24 mouse cellular contexts compared by ENCODE assay signal in the genomic region with DNA sequence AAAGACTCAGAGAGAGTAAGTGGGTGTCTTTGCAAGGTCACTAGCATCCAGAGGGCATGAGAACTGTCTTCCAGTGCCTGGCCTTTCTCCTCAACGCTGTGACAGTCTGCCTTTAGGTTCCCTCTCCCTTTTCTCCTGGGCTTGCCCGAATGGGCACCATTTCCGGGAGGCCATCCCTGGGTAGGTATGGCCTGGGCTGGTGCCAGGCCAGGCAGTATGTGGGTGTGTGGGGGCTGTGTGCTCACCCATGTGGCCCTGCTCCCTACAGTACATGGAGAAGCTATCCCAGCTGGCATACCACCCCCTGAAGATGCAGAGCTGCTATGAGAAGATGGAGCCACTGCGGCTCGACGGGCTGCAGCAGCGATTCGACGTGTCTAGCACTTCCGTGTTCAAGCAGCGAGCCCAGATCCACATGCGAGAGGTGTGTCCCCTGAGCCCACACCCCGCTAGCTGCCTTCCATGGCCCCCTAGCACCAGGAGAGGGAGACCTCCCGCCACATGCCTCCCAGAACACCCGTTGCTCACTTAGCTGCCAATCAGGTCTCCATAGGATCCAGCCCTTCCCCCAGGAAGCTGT. TPM values are rescaled to one million over a fixed set of nuclear protein-coding genes. Genes with fewer than 3 reads are reported as not detected.
DNase-seq lines count a peak whose midpoint lies in the region; TF ChIP-seq lines count a peak whose summit lies in the region.
"Had no signal": no experiment of that assay in that cellular context is flagged by ENCODE, and none has a peak within 500 bp of the region (broad histone marks: within the 10 kb centered on the region; RNA-seq: fewer than 3 reads in every experiment).

No protein-coding gene starts in this region.

- no peak for DNase-seq in layer of hippocampus, adult 2 months (ENCODE audit: low spot score in 2 of 2)
- no peak for DNase-seq in layer of hippocampus, adult 11-12 months (ENCODE audit: low spot score)
- DNase-seq in thymus, postnatal 4 days, result peak; percentile 7
- DNase-seq in thymus, adult 2 months, result no peak
- no peak for DNase-seq in limb, embryonic 10.5 days (ENCODE audit: low spot score)
- no peak for DNase-seq in testis, postnatal 14 days (ENCODE audit: low spot score)
- DNase-seq: adrenal gland, adult 8-10 months; adrenal gland, postnatal 36 days; cerebellum, adult 11 months; cerebellum, adult 2 months; cerebellum, adult 9-11 months; cerebellum, postnatal 25 days; gastrocnemius, adult 2 months; gastrocnemius, postnatal 14 days; heart, adult 18-20 months; heart, postnatal 10 days; heart, postnatal 36 days had no signal

- no peak for TF ChIP-seq CTCF in layer of hippocampus, adult 2 months (conservative IDR thresholded peaks at IDR 0.05)
- no peak for TF ChIP-seq CTCF in thymus, adult 2 months (IDR thresholded peaks at IDR 0.05; ENCODE audit: borderline replicate concordance, control insufficient read depth, extremely low read depth, insufficient read depth, low read length, poor library complexity)

- peak overlapping the region; percentile 1; the same call in 1 of the 2 replicates for H3K27ac ChIP-seq in layer of hippocampus, adult 2 months
- no peak overlapping the region for H3K27ac ChIP-seq in thymus, adult 2 months (ENCODE audit: control insufficient read depth, insufficient read depth, low read length)
- peak overlapping the region; percentile 7; the same call in 1 of the 2 replicates for H3K27ac ChIP-seq in limb, embryonic 10.5 days
- H3K27ac ChIP-seq: embryonic facial prominence, embryonic 12.5 days; embryonic facial prominence, embryonic 15.5 days; forebrain, embryonic 12.5 days; gastrocnemius, adult 2 months; heart, embryonic 15.5 days; hindbrain, embryonic 14.5 days; hindbrain, postnatal 0 days had no signal

- no peaks in the 10 kb centered on the region for H3K9me3 ChIP-seq in limb, embryonic 10.5 days (replicated peaks)
- H3K9me3 ChIP-seq: embryonic facial prominence, embryonic 12.5 days; embryonic facial prominence, embryonic 15.5 days; forebrain, embryonic 12.5 days; heart, embryonic 12.5 days; heart, embryonic 15.5 days had no signal

- no peaks in the 10 kb centered on the region for H3K27me3 ChIP-seq in thymus, adult 2 months (ENCODE audit: control insufficient read depth, insufficient read depth, low read length)
- H3K27me3 ChIP-seq in limb, embryonic 10.5 days (ENCODE audit: low read depth, poor library complexity, severe bottlenecking), result no peaks in the 10 kb centered on the region
- H3K27me3 ChIP-seq: embryonic facial prominence, embryonic 12.5 days; embryonic facial prominence, embryonic 15.5 days; forebrain, embryonic 12.5 days; heart, embryonic 12.5 days; heart, embryonic 15.5 days had no signal

- no peak overlapping the region for H3K4me3 ChIP-seq in layer of hippocampus, adult 2 months
- H3K4me3 ChIP-seq in thymus, adult 2 months (ENCODE audit: control insufficient read depth, insufficient read depth, low read length), result no peak overlapping the region
- no peak overlapping the region for H3K4me3 ChIP-seq in limb, embryonic 10.5 days
- H3K4me3 ChIP-seq: embryonic facial prominence, embryonic 12.5 days; embryonic facial prominence, embryonic 15.5 days; forebrain, embryonic 12.5 days; gastrocnemius, adult 2 months; heart, embryonic 12.5 days; heart, embryonic 15.5 days had no signal

- 97% methylated on average over 15 of the region's 15 CpGs for WGBS in thymus, adult 2 months
- WGBS in limb, embryonic 10.5 days, result 92% methylated on average over 15 of the region's 15 CpGs

- peaks cover 19% of the 10 kb centered on the region for H3K4me1 ChIP-seq in thymus, adult 2 months (replicated peaks; ENCODE audit: control insufficient read depth, insufficient read depth, low read length)
- peaks cover 34% of the 10 kb centered on the region for H3K4me1 ChIP-seq in limb, embryonic 10.5 days
- H3K4me1 ChIP-seq: embryonic facial prominence, embryonic 12.5 days; forebrain, embryonic 12.5 days had no signal

- no peak for TF ChIP-seq POLR2A in thymus, adult 2 months (IDR thresholded peaks at IDR 0.05; ENCODE audit: control insufficient read depth, extremely low read depth, insufficient read depth, low read length, poor library complexity)

- H3K36me3 ChIP-seq in thymus, adult 2 months (ENCODE audit: control insufficient read depth, insufficient read depth, low read length), result no peaks in the 10 kb centered on the region
- peaks cover 75% of the 10 kb centered on the region for H3K36me3 ChIP-seq in limb, embryonic 10.5 days

RNA-seq across cellular contexts. Expression of a gene that starts 39.5 kb away (rescaled TPM):
- total RNA-seq in layer of hippocampus, adult 2 months (2021), result 100 to 1,000 TPM; 115 to 125 TPM
- polyA plus RNA-seq in thymus, adult 2 months (2012; rRNA removed), result 495 and 552 TPM in 2 replicates
- 194 and 232 TPM in 2 replicates for polyA plus RNA-seq in limb, embryonic 10.5 days (2016; fragmentation: Nextera tagmentation; extraction: Ambion mirVana)

RNA-seq across cellular contexts. Expression of a gene that starts 39.5 kb away (rescaled TPM):
- 10 to 100 TPM; 36.8 to 37.9 TPM for total RNA-seq in layer of hippocampus, adult 2 months (2021)
- polyA plus RNA-seq in thymus, adult 2 months (2012; rRNA removed), result 13.7 and 15.3 TPM in 2 replicates
- 5.3 and 7.5 TPM in 2 replicates for polyA plus RNA-seq in limb, embryonic 10.5 days (2016; fragmentation: Nextera tagmentation; extraction: Ambion mirVana)

RNA-seq across cellular contexts. Expression of a gene that starts 46.0 kb away (rescaled TPM):
- 10 to 100 TPM; 14.5 to 14.9 TPM for total RNA-seq in layer of hippocampus, adult 2 months (2021)
- 20.8 and 22.9 TPM in 2 replicates for polyA plus RNA-seq in thymus, adult 2 months (2012; rRNA removed)
- 40.9 and 47.9 TPM in 2 replicates for polyA plus RNA-seq in limb, embryonic 10.5 days (2016; fragmentation: Nextera tagmentation; extraction: Ambion mirVana)

RNA-seq across cellular contexts. Expression of a gene that starts 60.0 kb away (rescaled TPM):
- 10 to 100 TPM; 19.1 to 21.7 TPM for total RNA-seq in layer of hippocampus, adult 2 months (2021)
- 29.8 and 32.6 TPM in 2 replicates for polyA plus RNA-seq in thymus, adult 2 months (2012; rRNA removed)
- polyA plus RNA-seq in limb, embryonic 10.5 days (2016; fragmentation: Nextera tagmentation; extraction: Ambion mirVana), result 16.5 and 22.3 TPM in 2 replicates
